Mouse (Mus musculus): ENCODE data around the gene Ankrd31. TPM values are rescaled to one million over a fixed set of nuclear protein-coding genes. Genes with fewer than 3 reads are reported as not detected.
"Not testable (repeated sequence)": the region's sequence is repeated elsewhere in the genome, so short reads cannot be mapped to it uniquely, and the experiment has no call there.

Gene Ankrd31
- polyA plus RNA-seq, 1 experiment from 2014 or later = not detected

DNA sequence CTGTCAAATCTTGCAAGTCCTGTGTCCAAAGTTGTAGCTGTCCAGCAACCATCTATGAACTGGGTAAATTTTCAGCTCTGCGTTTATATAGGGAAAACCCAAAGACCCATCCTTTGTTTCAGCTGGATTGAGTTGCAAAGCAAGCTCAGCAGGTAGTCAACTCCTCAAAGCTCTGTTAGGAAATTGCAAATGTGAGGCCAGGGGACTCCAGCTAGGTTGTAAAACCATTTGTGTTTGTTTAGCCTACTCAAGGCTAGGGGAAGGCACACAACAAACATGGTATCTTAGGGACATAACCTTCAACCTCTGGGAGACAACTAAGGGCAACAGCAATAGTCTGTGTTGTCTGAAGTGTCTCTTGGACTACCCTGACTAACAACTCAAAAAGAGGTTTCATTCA lies 136.5 kb downstream of the Ankrd31 start:
- Histone ChIP-seq H3K4me2 (ENCODE audit: low read depth, low read length) (no peak overlapping the region), H3K27ac (ENCODE audit: low read length) (no peak overlapping the region), H3K27me3 (ENCODE audit: control insufficient read depth, insufficient read depth, low read length) (no peaks in the 10 kb centered on the region), H3K9me3 (replicated peaks; ENCODE audit: control insufficient read depth, low read length) (no peaks in the 10 kb centered on the region), H3K4me1 (ENCODE audit: control insufficient read depth, insufficient read depth, low read length) (no peaks in the 10 kb centered on the region), H3K4me3 (replicated peaks; ENCODE audit: low read length) (no peak overlapping the region), H3K9ac (ENCODE audit: low read length) (no peak overlapping the region), H3K36me3 (ENCODE audit: control insufficient read depth, insufficient read depth, low read length) (no peaks in the 10 kb centered on the region)
- ATAC-seq (ENCODE audit: insufficient read depth, low FRiP score) = no peak
- 44% methylated on average over 1 of the region's 1 CpGs for WGBS

- no peak overlapping the region for H3K27ac ChIP-seq (ENCODE audit: low read length)
- no peak overlapping the region for H3K4me3 ChIP-seq (replicated peaks; ENCODE audit: low read length)
- 18% methylated on average over 2 of the region's 2 CpGs for WGBS
- H3K36me3 ChIP-seq (ENCODE audit: control insufficient read depth, insufficient read depth, low read length) = no peaks in the 10 kb centered on the region
- no peak overlapping the region for H3K9ac ChIP-seq (ENCODE audit: low read length)
- no peak for ATAC-seq (ENCODE audit: insufficient read depth, low FRiP score)
- no peaks in the 10 kb centered on the region for H3K4me1 ChIP-seq (ENCODE audit: control insufficient read depth, insufficient read depth, low read length)
- H3K27me3 ChIP-seq (ENCODE audit: control insufficient read depth, insufficient read depth, low read length) = no peaks in the 10 kb centered on the region
- H3K9me3 ChIP-seq (replicated peaks; ENCODE audit: control insufficient read depth, low read length) = no peaks in the 10 kb centered on the region
- H3K4me2 ChIP-seq (ENCODE audit: low read depth, low read length) = no peak overlapping the region
Measured at GRCm38 (mm10) chr13:96889985-96890384, 141.9 kb downstream of the Ankrd31 start.

DNA sequence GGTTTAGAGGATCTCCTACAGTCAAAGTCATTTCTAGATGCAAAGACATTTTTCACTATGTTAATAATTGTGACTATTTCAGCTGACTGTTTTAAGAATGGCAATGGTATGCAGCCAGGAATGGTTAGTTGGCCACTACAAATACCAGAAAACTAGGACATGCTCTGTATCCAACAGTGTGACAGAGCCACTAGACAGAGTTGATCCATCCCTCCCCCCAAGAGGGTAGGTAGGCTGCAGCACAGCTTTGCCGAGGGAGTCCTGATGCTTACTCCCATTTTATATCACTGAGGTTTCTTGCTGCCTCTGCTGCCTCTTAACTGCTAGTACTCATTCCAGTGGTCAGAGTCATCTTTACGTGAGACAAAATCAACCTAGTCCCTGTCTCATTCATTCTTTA lies 147.1 kb downstream of the Ankrd31 start:
- Histone ChIP-seq H3K4me1 (ENCODE audit: control insufficient read depth, insufficient read depth, low read length) (no peaks in the 10 kb centered on the region), H3K4me2 (ENCODE audit: low read depth, low read length) (no peak overlapping the region), H3K27me3 (ENCODE audit: control insufficient read depth, insufficient read depth, low read length) (no peaks in the 10 kb centered on the region), H3K27ac (ENCODE audit: low read length) (no peak overlapping the region), H3K36me3 (ENCODE audit: control insufficient read depth, insufficient read depth, low read length) (no peaks in the 10 kb centered on the region), H3K9me3 (replicated peaks; ENCODE audit: control insufficient read depth, low read length) (no peaks in the 10 kb centered on the region), H3K4me3 (replicated peaks; ENCODE audit: low read length) (no peak overlapping the region), H3K9ac (ENCODE audit: low read length) (no peak overlapping the region)
- 83% methylated on average over 2 of the region's 2 CpGs for WGBS
- no peak for ATAC-seq (ENCODE audit: insufficient read depth, low FRiP score)

DNA sequence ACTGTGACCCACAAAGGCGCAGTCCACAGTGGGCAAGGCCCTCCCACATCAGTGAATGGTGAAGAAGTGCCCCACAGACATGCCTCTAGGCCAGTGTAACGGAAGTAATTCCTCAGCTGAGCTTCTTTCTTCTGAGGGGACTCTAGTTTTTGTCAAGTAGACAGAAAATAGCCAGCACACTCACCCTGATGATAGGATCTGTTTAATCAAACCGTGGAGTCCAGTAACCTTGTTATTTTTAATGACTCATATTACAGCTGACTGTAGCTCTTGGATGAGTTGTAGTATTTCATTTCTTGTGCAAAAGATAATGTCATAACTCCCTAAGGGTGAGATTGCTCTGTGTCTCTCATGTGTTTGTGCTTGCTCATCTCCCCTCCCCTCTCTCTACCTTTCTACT lies 158.6 kb downstream of the Ankrd31 start:
- 57% methylated on average over 3 of the region's 3 CpGs for WGBS
- no peaks in the 10 kb centered on the region for H3K27me3 ChIP-seq (ENCODE audit: control insufficient read depth, insufficient read depth, low read length)

DNA sequence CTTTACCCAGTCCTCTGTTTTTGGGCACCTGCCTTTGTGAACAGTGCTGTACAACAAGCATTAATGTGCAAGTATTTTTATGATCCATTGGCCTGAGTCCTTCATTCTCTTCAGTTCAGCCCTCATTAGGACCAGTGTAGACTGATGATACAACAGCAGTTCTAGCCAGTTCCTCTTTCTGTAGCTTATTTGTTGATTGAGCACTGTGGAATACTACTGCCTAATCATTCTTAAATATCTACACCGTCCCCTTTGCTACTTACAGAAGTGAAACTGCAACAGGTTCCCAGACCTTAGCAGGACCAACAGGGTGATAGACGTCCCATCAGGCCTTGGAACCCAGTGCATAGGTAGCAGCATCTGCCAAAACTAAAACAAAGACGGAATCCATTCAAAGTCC lies 163.1 kb downstream of the Ankrd31 start:
- ATAC-seq (ENCODE audit: insufficient read depth, low FRiP score) = no peak
- H3K36me3 ChIP-seq (ENCODE audit: control insufficient read depth, insufficient read depth, low read length) = no peaks in the 10 kb centered on the region
- no peaks in the 10 kb centered on the region for H3K9me3 ChIP-seq (replicated peaks; ENCODE audit: control insufficient read depth, low read length)
- no peak overlapping the region for H3K4me2 ChIP-seq (ENCODE audit: low read depth, low read length)
- H3K27me3 ChIP-seq (ENCODE audit: control insufficient read depth, insufficient read depth, low read length) = no peaks in the 10 kb centered on the region
- H3K4me1 ChIP-seq (ENCODE audit: control insufficient read depth, insufficient read depth, low read length) = no peaks in the 10 kb centered on the region
- no peak overlapping the region for H3K27ac ChIP-seq (ENCODE audit: low read length)
- H3K4me3 ChIP-seq (replicated peaks; ENCODE audit: low read length) = no peak overlapping the region
- 81% methylated on average over 3 of the region's 3 CpGs for WGBS
- H3K9ac ChIP-seq (ENCODE audit: low read length) = no peak overlapping the region

More for the DNA sequence above, 158.6 kb downstream of the Ankrd31 start:
- Histone ChIP-seq H3K4me1 (ENCODE audit: control insufficient read depth, insufficient read depth, low read length) (no peaks in the 10 kb centered on the region), H3K9ac (ENCODE audit: low read length) (no peak overlapping the region), H3K9me3 (replicated peaks; ENCODE audit: control insufficient read depth, low read length) (no peaks in the 10 kb centered on the region), H3K36me3 (ENCODE audit: control insufficient read depth, insufficient read depth, low read length) (no peaks in the 10 kb centered on the region), H3K4me2 (ENCODE audit: low read depth, low read length) (no peak overlapping the region), H3K27ac (ENCODE audit: low read length) (no peak overlapping the region), H3K4me3 (replicated peaks; ENCODE audit: low read length) (no peak overlapping the region)
- no peak for ATAC-seq (ENCODE audit: insufficient read depth, low FRiP score)

DNA sequence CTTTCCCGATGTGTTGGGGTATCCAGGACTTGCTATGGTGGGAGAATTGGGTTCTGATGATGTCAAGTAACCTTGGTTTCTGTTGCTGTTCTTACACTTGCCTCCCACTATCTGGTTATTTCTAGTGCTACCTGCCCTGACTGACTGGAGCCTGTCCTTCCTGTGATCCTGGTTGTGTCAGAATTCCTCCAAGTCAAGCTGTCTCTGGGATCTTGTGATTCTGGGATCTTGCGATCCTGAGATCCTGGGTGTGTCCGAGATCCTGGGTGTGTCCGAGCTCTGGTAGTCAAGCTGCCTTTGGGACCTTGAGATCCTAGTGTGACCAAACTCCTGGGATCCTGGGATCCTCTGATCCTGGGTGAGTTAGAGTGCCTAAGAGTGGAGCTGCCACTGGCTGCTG lies 175.1 kb downstream of the Ankrd31 start:
- not testable (repeated sequence) for H3K36me3 ChIP-seq (ENCODE audit: control insufficient read depth, insufficient read depth, low read length); ATAC-seq (ENCODE audit: insufficient read depth, low FRiP score); H3K27ac ChIP-seq (ENCODE audit: low read length); H3K4me1 ChIP-seq (ENCODE audit: control insufficient read depth, insufficient read depth, low read length); H3K9ac ChIP-seq (ENCODE audit: low read length); H3K4me3 ChIP-seq (replicated peaks; ENCODE audit: low read length); H3K4me2 ChIP-seq (ENCODE audit: low read depth, low read length); H3K9me3 ChIP-seq (replicated peaks; ENCODE audit: control insufficient read depth, low read length)
- 90% methylated on average over 4 of the region's 4 CpGs for WGBS
- peaks cover 10% of the 10 kb centered on the region for H3K27me3 ChIP-seq (ENCODE audit: control insufficient read depth, insufficient read depth, low read length)

GRCm38 (mm10) chr13:96923999-96924961 lies 176.2 kb downstream of the Ankrd31 start, which contains the start of gene Gcnt4:
TSS of gene Gcnt4 (plus strand) at chr13:96924689.
- peak within 1 kb of the TSS; percentile 23; the same call in 1 of the 2 replicates for H3K27ac ChIP-seq (ENCODE audit: low read length)
- peak within 1 kb of the TSS; percentile 84 for H3K4me3 ChIP-seq (replicated peaks; ENCODE audit: low read length)
- peak within 1 kb of the TSS; percentile 76 for H3K9ac ChIP-seq (ENCODE audit: low read length)
- H3K36me3 ChIP-seq (ENCODE audit: control insufficient read depth, insufficient read depth, low read length) = no peaks in the 10 kb centered on the region
- no peaks in the 10 kb centered on the region for H3K9me3 ChIP-seq (replicated peaks; ENCODE audit: control insufficient read depth, low read length)
- H3K27me3 ChIP-seq (ENCODE audit: control insufficient read depth, insufficient read depth, low read length) = peaks cover 10% of the 10 kb centered on the region
- peak; percentile 85 for ATAC-seq (ENCODE audit: insufficient read depth, low FRiP score)
- H3K4me1 ChIP-seq (ENCODE audit: control insufficient read depth, insufficient read depth, low read length) = no peaks in the 10 kb centered on the region; the same call in 1 of the 2 replicates
- H3K4me2 ChIP-seq (ENCODE audit: low read depth, low read length) = peak within 1 kb of the TSS; percentile 99
- 10% methylated on average over 56 of the region's 56 CpGs for WGBS

GRCm38 (mm10) chr13:96924985-96925745 lies 177.1 kb downstream of the Ankrd31 start:
- 1% methylated on average over 53 of the region's 53 CpGs for WGBS
- Histone ChIP-seq H3K4me3 (replicated peaks; ENCODE audit: low read length) (peak overlapping the region; percentile 84), H3K27ac (ENCODE audit: low read length) (peak overlapping the region; percentile 23; the same call in 1 of the 2 replicates), H3K36me3 (ENCODE audit: control insufficient read depth, insufficient read depth, low read length) (no peaks in the 10 kb centered on the region), H3K4me1 (ENCODE audit: control insufficient read depth, insufficient read depth, low read length) (no peaks in the 10 kb centered on the region; the same call in 1 of the 2 replicates), H3K9me3 (replicated peaks; ENCODE audit: control insufficient read depth, low read length) (no peaks in the 10 kb centered on the region), H3K9ac (ENCODE audit: low read length) (peak overlapping the region; percentile 76), H3K27me3 (ENCODE audit: control insufficient read depth, insufficient read depth, low read length) (peaks cover 10% of the 10 kb centered on the region), H3K4me2 (ENCODE audit: low read depth, low read length) (peak overlapping the region; percentile 99)
- ATAC-seq (ENCODE audit: insufficient read depth, low FRiP score) = peak; percentile 23; the same call in 1 of the 2 replicates

Data from stomach, embryonic 16.5 days (tissue).